Mouse (Mus musculus) kidney, embryonic 16.5 days (tissue): ENCODE measurements around the gene Ifna7. TPM values are rescaled to one million over a fixed set of nuclear protein-coding genes. Genes with fewer than 3 reads are reported as not detected.
"Not testable (repeated sequence)": the region's sequence is repeated elsewhere in the genome, so short reads cannot be mapped to it uniquely, and the experiment has no call there.

Source experiments
- ATAC-seq: fragments of 200-750 bp; cut with Nextera tagmentation; 2 replicates; pipeline ENCODE4 v1.8.0; 2017; ENCODE audit warnings: moderate TSS enrichment; ENCODE audit not compliant: low FRiP score, low TSS enrichment
- H3K27ac ChIP-seq: fragments of 300-500 bp; sonication (generic); 2 replicates; pipeline ENCODE4 v1.5.1; 2014; ENCODE audit warnings: low read length
- H3K27me3 ChIP-seq: fragments of 300-500 bp; sonication (generic); 2 replicates; pipeline ENCODE4 v1.6.1; 2014; ENCODE audit warnings: low read length, control low read depth, mixed read lengths; ENCODE audit not compliant: insufficient read depth
- H3K36me3 ChIP-seq: fragments of 300-500 bp; sonication (generic); 2 replicates; pipeline ENCODE4 v1.6.1; 2014; ENCODE audit warnings: low read length, control low read depth, mixed read lengths; ENCODE audit not compliant: insufficient read depth
- H3K4me1 ChIP-seq: fragments of 300-500 bp; sonication (generic); 2 replicates; pipeline ENCODE4 v1.6.1; 2014; ENCODE audit warnings: low read length, control low read depth, mixed read lengths; ENCODE audit not compliant: insufficient read depth
- H3K4me2 ChIP-seq: fragments of 300-500 bp; sonication (generic); replicated peaks from 2 replicates; pipeline ENCODE4 v1.6.1; 2014; ENCODE audit warnings: low read depth, low read length
- H3K4me3 ChIP-seq: fragments of 300-500 bp; sonication (generic); 2 replicates; pipeline ENCODE4 v1.5.1; 2014; ENCODE audit warnings: mild to moderate bottlenecking, low read length
- H3K9ac ChIP-seq: fragments of 300-500 bp; sonication (generic); replicated peaks from 2 replicates; pipeline ENCODE4 v1.6.1; 2014; ENCODE audit warnings: low read length
- H3K9me3 ChIP-seq: fragments of 300-500 bp; sonication (generic); 2 replicates; pipeline ENCODE4 v1.6.1; 2016; ENCODE audit warnings: low read length, control low read depth
- WGBS: fragments of 180-500 bp; shearing (Covaris S2); extraction: QIAGEN DNeasy Blood & Tissue Kit; methylation state at CpG from one replicate; pipeline ENCODE4 v1.1.7; 2014; 5-methylcytosine and 5-hydroxymethylcytosine counted together
- polyA plus RNA-seq: library from polyadenylated mRNA; unstranded; fragments of >200 nt; fragmentation: Nextera tagmentation; extraction: Ambion mirVana; gene quantifications from 2 replicates; pipeline ENCODE4 v1.2.1, GENCODE M21; 2015

Gene Ifna7
- polyA plus RNA-seq, 1 experiment from 2014 or later: not detected

DNA sequence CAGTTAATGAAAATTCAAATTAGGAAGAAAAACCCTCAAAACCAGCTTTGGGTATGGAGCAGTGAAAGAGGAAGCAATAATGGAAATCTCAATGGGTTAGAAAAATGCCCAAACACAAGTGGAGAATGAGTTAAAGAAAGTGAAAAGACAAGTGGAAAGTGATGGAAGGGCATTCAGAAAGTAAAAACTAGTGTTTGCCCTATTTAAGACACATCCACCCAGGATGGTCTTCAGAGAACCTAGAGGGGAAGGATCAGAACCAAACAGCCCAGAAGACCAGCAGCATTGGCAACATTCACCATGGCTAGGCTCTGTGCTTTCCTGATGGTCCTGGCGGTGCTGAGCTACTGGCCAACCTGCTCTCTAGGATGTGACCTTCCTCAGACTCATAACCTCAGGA, 19.2 kb downstream of the Ifna7 start, which contains the start of gene Ifna5:
Ifna5 (plus strand) TSS at position 301 of the 400 bp plus-strand sequence.
- H3K27me3 ChIP-seq, ATAC-seq, H3K36me3 ChIP-seq, H3K4me3 ChIP-seq, H3K4me2 ChIP-seq, H3K27ac ChIP-seq, H3K9me3 ChIP-seq, H3K4me1 ChIP-seq, H3K9ac ChIP-seq: not testable (repeated sequence)
- WGBS: 100% methylated on average over 1 of the region's 1 CpGs

DNA sequence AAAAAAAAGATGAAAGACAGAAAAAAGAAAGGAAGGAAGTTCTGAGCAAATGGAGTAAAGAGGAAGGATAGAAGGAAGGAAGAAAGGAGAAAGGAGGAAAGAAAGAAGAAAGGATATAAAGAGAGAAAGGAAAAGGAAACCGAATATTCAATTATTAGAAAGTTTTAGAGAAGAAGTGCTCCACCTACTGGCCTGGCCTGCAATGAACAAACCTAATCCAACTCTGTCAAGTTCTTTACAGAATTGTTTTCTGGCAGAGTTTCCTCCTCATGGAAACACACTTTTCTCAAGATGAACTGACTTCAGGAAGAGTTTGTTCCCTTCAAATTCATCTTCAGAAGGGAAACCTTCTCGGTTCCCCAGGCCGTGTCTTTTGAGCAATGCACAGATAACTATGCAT, 22.8 kb downstream of the Ifna7 start:
- Histone ChIP-seq H3K4me1 (no peaks in the 10 kb centered on the region), H3K9me3 (no peaks in the 10 kb centered on the region), H3K9ac (no peak overlapping the region), H3K4me3 (no peak overlapping the region), H3K27ac (no peak overlapping the region), H3K4me2 (no peak overlapping the region), H3K27me3 (no peaks in the 10 kb centered on the region), H3K36me3 (no peaks in the 10 kb centered on the region)
- WGBS: 38% methylated on average over 3 of the region's 3 CpGs
- ATAC-seq: no peak

GRCm38 (mm10) chr4:88840058-88840457, 24.0 kb downstream of the Ifna7 start:
- Histone ChIP-seq H3K27me3 (no peaks in the 10 kb centered on the region), H3K4me3 (no peak overlapping the region), H3K9me3 (no peaks in the 10 kb centered on the region), H3K4me2 (no peak overlapping the region), H3K9ac (no peak overlapping the region), H3K27ac (no peak overlapping the region), H3K36me3 (no peaks in the 10 kb centered on the region), H3K4me1 (no peaks in the 10 kb centered on the region)
- no peak for ATAC-seq
- WGBS: 71% methylated on average over 3 of the region's 3 CpGs

DNA sequence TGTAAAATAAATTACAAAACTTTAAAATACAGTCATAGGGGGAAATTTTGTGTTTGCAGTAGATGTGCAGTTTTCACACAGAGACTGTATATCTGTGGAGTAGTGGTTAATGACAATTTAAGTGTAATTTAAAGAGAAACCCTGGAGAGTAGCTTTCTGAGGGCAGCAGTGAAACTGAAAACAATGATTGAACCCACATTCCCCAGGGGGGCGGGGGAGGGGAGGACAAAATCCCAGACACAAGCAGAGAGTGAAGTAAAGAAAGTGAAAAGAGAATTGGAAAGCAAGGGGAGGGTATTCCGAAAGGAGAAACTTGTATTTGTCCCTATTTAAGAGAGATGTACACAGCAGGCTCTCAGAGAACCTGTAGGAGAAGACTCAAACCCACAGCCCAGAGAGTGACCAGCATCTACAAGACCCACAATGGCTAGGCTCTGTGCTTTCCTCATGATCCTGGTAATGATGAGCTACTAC, 25.4 kb downstream of the Ifna7 start, which contains the start of gene Ifna4:
Ifna4 (plus strand) TSS at position 424 of the 474 bp plus-strand sequence.
- no peaks in the 10 kb centered on the region for H3K27me3 ChIP-seq
- no peak within 1 kb of the TSS for H3K9ac ChIP-seq
- no peaks in the 10 kb centered on the region for H3K36me3 ChIP-seq
- 69% methylated on average over 2 of the region's 2 CpGs for WGBS
- H3K4me2 ChIP-seq: no peak within 1 kb of the TSS
- no peaks in the 10 kb centered on the region for H3K9me3 ChIP-seq
- no peak within 1 kb of the TSS for H3K27ac ChIP-seq
- no peaks in the 10 kb centered on the region for H3K4me1 ChIP-seq
- H3K4me3 ChIP-seq: no peak within 1 kb of the TSS
- no peak for ATAC-seq

DNA sequence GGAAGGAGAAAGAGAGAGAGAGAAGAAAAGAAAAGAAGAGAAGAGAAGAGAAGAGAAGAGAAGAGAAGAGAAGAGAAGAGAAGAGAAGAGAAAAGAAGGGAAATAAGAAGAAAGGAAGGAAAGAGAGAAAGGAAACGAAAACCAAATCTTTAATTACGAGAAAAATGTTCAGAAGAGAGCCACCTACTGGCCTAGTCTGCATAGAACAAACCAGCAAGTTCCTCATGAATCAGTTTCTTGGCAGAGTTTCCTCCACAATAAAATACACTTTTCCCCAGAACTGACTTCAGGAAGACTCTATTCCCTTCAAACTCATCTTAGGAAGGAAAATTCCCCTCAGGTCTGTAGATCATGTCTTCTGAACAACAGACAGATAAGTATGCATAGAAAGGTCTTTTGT, 29.3 kb downstream of the Ifna7 start:
- Histone ChIP-seq H3K27ac (no peak overlapping the region), H3K9ac (no peak overlapping the region), H3K4me3 (no peak overlapping the region), H3K27me3 (no peaks in the 10 kb centered on the region), H3K4me2 (no peak overlapping the region), H3K4me1 (no peaks in the 10 kb centered on the region), H3K9me3 (no peaks in the 10 kb centered on the region), H3K36me3 (no peaks in the 10 kb centered on the region)
- WGBS: 52% methylated on average over 2 of the region's 2 CpGs
- ATAC-seq: no peak

DNA sequence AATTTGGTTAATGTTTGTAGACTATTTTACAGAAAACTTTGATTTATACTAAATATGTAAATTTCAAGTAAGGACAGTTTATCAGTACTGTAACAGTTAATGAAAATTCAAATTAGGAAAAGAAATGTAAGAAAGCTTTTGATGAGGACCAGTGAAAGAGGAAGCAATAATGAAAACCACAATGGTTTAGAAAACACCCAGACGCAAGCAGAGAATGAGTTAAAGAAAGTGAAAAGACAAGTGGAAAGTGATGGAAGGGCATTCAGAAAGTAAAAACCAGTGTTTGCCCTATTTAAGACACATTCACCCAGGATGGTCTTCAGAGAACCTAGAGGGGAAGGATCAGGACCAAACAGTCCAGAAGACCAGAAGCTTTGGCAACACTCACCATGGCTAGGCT, 33.7 kb downstream of the Ifna7 start, which contains the start of gene Ifna1:
Ifna1 (plus strand) TSS at position 390 of the 400 bp plus-strand sequence.
- Histone ChIP-seq H3K4me1 (no peaks in the 10 kb centered on the region), H3K36me3 (no peaks in the 10 kb centered on the region), H3K27me3 (no peaks in the 10 kb centered on the region), H3K27ac (no peak within 1 kb of the TSS), H3K9ac (no peak within 1 kb of the TSS), H3K4me2 (no peak within 1 kb of the TSS), H3K9me3 (no peaks in the 10 kb centered on the region), H3K4me3 (no peak within 1 kb of the TSS)
- 90% methylated on average over 1 of the region's 1 CpGs for WGBS
- no peak for ATAC-seq

DNA sequence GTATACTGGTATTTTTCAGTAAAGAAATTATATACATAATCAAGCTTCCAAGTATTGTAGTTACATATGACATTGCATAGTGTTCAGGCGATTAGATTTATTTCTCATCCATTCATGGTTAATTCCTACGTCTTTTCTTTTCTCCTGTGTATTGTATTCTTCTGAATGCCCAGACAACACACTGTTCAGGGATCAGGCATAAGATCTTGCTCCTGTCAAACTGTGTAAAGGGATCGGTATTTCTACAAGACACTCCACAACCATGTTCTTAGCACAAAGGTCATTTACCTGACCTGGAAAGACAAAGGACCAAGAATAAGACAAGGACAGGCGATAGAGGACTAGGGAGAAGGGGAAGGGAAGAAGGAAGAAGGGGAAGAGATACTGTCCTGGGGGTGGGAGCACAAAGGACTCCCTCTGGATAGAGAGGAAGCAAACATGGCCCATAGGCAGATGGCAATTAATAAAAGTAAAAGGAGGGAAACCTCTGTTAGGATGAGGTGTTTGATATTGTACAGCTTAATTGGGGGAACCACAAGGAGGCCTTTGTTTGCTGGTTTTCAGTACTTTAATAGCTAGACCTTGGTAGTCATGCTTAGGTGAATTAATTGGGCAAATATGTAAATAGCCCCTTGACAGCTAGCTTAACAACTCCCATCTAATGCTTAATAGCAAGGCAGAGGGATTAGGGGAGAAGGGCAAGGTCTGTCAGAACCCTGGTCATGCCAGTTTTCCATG, 35.2 kb downstream of the Ifna7 start:
- no peaks in the 10 kb centered on the region for H3K4me1 ChIP-seq
- no peaks in the 10 kb centered on the region for H3K36me3 ChIP-seq
- no peak for ATAC-seq
- no peak overlapping the region for H3K4me2 ChIP-seq
- no peak overlapping the region for H3K4me3 ChIP-seq
- H3K9me3 ChIP-seq: no peaks in the 10 kb centered on the region
- H3K27ac ChIP-seq: no peak overlapping the region
- 73% methylated on average over 4 of the region's 4 CpGs for WGBS
- H3K9ac ChIP-seq: no peak overlapping the region
- no peaks in the 10 kb centered on the region for H3K27me3 ChIP-seq

DNA sequence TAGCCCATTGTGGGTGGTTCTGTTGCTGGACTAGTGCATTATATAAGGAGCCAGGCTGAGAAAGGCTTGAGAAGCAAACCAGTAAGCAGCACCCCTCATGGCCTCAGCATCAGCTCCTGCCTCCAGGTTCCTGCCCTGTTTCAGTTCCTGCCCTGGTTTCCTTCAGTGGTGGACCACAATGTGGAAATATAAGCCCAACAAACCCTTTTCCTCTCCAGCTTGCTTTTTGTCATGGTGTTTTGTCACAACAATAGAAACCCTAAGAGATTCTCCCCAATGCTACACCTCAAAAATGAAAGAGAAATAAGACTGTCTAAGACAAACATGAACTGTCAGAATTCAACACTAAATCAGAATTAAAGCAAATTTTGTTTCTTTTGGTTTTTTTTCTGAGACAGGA, 43.2 kb downstream of the Ifna7 start:
- no peaks in the 10 kb centered on the region for H3K27me3 ChIP-seq
- no peak overlapping the region for H3K27ac ChIP-seq
- H3K4me1 ChIP-seq: no peaks in the 10 kb centered on the region
- H3K36me3 ChIP-seq: no peaks in the 10 kb centered on the region
- no peaks in the 10 kb centered on the region for H3K9me3 ChIP-seq
- H3K4me2 ChIP-seq: no peak overlapping the region
- H3K9ac ChIP-seq: no peak overlapping the region
- no peak overlapping the region for H3K4me3 ChIP-seq
- no peak for ATAC-seq

- Histone ChIP-seq H3K4me2 (peak overlapping the region; percentile 23; the same call in 1 of the 2 replicates), H3K4me1 (peaks cover 6% of the 10 kb centered on the region; the same call in 1 of the 2 replicates), H3K9ac (no peak overlapping the region), H3K27me3 (peaks cover 11% of the 10 kb centered on the region), H3K27ac (no peak overlapping the region), H3K9me3 (no peaks in the 10 kb centered on the region), H3K36me3 (no peaks in the 10 kb centered on the region), H3K4me3 (no peak overlapping the region)
- 0 out of 2 replicates have a peak, but pooled peaks have one; percentile 47 for ATAC-seq
- 13% methylated on average over 7 of the region's 7 CpGs for WGBS
Measured at GRCm38 (mm10) chr4:88863309-88863708, 47.3 kb downstream of the Ifna7 start.

GRCm38 (mm10) chr4:88864599-88864998, 48.6 kb downstream of the Ifna7 start:
- no peaks in the 10 kb centered on the region for H3K9me3 ChIP-seq
- WGBS: 65% methylated on average over 9 of the region's 9 CpGs
- no peak for ATAC-seq
- H3K27ac ChIP-seq: no peak overlapping the region
- no peak overlapping the region for H3K9ac ChIP-seq
- H3K4me2 ChIP-seq: no peak overlapping the region
- H3K27me3 ChIP-seq: peaks cover 13% of the 10 kb centered on the region
- no peak overlapping the region for H3K4me3 ChIP-seq
- no peaks in the 10 kb centered on the region for H3K36me3 ChIP-seq
- H3K4me1 ChIP-seq: peaks cover 8% of the 10 kb centered on the region; the same call in 1 of the 2 replicates
